Mouse (Mus musculus): Measurements from ENCODE around the gene Notch3.

DNA sequence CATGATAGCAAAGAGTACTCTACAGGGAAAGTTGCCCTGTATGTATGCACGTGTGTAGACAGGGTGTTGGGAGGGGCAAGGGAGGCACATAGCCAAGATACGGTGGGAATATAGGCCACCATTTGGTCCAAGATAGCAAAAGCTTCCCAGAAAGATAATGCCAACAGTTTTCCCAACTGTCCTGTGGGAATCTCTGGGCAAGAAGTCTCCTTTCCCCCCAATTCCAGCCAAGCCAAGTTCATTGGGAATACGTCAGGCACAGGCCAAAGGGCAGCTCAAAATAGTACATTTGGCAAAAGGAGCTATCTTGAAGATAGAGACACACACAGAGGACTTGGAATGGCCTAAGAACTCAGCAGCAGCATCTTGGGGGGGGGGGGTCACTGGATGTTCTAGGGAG lies 38.7 kb upstream of the Notch3 start:
- TF ChIP-seq GATA2 (IDR thresholded peaks at IDR 0.05; ENCODE audit: borderline replicate concordance, low read depth, low read length) (no peak), CTCF (IDR thresholded peaks at IDR 0.05; ENCODE audit: low read depth, low read length) (no peak), GATA1 (IDR thresholded peaks at IDR 0.05; ENCODE audit: borderline replicate concordance, low read length) (no peak)

Data from G1E (cell line).